Mouse (Mus musculus) thymus, postnatal 4 days (tissue): ENCODE data around the gene Zfp740.
"Not testable (repeated sequence)": the region's sequence is repeated elsewhere in the genome, so short reads cannot be mapped to it uniquely, and the experiment has no call there.

Source experiments
- DNase-seq: peaks from one replicate; pipeline ENCODE4 v3.0.0; 2021

Zfp740 gene

DNA sequence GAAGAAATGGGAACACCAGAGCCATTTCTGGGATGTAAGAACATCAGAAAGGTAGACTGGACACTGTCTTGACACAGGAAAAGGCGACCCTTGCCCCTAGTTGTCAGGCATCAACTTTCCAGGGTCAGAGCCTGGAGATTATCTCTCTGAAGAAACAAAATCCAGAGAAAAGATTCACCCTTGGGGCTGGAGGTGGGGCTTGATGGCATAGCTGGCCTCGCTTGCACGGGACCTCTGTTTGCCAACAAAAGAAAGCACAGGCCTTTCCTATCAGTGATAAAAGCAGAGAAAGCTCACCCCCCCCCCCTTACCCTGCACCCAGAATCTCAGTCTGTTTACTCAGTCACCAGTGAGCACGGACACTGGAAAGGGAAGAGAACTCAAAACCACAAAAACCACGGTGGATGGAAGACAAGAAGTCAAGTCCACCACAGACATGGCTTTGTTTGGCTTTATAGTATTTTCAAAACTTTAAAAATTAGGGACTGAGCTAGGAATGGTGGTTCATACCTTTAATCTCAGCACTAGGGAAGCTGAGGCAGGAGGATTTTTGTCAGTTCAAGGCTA lies 10.1 kb upstream of the Zfp740 start:
- DNase-seq = no peak

DNA sequence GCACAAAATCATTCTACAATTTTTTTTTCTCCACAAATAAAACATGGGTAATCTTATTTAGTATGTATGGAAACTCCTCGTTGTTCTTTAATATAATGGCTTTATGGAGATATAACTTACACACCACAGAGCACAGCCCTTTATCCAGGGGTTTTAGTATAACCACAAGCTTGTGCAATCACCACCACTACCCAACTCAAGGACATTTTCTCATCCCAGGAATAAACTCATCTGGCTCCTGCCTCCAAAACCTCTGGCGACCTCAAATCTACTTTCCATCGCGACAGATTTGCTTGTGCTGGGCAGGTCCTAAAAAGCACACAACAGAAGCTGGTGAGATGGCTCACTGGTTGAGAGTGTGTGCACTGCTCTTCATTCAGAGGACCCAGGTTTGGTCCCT lies 9.4 kb upstream of the Zfp740 start:
- no peak for DNase-seq

DNA sequence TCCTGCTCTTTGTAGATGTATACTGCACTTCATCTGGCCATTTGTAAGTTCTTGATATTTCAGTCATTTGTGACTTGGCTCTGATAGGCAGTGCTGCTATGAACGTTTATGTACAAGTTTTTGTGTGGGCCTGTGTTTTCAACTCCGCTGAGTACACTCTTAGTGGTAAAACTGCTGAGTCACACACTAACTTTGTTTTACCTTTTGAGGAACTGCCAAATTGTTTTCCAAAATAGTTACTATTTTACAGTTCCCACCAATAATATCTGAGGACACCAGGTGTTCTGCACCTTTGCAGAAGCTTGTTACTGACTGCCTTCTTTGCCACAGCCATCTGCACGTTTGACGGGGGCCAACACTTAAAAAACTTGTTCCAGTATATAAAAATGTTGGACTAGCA lies 8.6 kb upstream of the Zfp740 start:
- no peak for DNase-seq

DNA sequence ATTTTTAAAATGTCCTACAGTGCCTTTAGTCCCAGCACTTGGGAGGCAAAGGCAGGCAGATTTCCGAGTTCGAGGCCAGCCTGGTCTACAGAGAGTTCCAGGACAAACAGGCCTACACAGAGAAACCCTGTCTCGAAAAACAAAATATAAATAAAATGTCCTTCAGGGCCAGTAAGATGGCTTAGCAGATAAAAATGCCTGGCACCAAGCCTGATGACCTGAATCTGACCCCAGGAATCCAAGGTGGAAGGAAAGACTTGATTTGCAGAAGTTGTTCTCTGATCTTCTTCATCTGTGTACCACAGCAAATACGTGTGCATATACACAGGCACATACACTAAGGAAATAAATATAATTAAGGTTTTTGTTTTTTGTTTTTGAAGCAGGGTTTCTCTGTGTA lies 7.7 kb upstream of the Zfp740 start:
- DNase-seq = no peak

DNA sequence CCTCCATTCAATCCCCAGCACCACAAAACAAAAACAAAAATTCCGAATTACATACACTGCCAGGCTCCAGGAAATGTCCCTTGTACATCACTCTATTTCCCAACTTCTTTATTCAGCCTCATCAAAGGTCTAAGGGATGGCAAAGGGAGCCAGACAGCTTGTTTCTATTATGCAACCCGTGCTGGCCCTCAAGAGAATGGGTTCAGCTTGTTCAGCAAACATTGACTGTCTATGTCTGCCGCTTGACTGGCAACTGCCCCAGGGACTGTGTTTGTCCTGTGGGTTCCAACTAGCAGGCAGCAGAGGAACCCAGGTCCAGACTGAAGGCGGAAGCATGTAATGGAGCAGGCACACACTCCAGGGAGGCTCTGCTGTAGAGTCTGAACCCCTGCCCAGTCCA lies 4.2 kb upstream of the Zfp740 start:
- DNase-seq = no peak

DNA sequence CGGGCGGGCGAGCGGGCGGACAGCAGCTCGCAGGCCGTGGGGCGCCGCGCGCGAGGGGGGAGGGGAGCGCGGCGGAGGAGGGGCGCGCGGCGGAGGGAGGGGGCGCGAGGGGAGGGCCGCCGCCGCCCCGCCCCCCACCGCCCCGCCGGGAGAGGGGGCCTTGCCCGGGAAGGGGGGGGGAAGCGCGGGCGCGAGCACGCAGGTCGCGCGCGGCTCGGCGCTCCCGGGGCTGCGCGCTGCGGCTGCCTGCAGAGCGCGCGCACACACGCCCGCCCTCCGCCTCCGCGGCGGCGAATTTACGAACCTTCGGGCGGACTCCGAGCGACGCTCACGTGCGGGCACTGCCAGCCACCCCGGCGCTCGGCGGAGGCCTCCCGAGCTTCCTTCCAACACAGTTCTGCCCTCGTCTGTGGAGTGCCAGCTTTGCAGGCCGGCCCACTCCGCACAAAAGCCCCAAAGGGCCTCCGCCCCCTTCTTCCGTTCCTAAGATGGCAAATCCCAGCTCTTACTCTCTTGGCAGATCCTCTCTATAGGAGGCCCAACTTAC lies 859 bp downstream of the Zfp740 start:
- DNase-seq = peak; percentile 83

DNA sequence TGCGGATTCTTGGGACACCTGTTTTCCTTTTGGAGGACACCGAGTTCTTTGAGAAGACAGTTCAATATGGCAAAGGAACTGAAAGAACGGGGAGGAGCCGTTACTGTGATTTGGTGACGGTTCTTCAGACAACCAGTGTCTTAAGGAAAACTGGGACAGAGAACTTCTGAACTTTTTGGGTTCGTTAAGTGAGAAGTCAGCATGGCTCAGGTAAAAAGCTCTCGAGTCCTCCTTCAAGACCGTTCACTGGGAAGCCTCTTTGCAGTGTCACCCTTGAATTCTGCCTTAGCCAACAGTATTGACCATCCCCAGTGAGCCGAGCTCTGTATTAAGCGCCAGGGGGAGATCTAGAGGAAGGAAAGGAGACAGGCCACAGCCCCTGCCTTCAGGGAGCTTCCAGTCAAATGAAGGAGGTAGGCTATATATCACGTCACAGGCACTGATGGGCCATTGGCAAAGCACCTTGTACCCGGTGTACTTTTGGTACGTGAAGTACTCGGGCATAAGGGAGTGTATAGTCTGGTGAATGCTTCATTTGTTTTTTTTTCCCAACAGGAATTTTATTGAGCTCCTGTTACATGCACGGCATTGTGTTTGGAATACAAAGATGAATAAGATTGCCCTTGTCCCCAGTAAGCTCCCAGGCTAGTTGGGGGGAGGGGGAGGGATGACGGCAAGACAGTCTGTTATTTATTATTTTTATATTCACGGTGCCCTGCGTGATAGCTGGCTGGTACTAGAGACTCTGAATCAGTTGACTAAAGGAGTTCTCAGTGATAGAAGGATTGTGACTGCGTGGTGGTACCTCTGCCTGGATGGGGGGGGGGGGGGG lies 1.8 kb downstream of the Zfp740 start, which contains the start of gene Csad:
Gene Csad, minus strand, starts transcription at position 51 of the 832 bp plus-strand sequence.
- no peak for DNase-seq

DNA sequence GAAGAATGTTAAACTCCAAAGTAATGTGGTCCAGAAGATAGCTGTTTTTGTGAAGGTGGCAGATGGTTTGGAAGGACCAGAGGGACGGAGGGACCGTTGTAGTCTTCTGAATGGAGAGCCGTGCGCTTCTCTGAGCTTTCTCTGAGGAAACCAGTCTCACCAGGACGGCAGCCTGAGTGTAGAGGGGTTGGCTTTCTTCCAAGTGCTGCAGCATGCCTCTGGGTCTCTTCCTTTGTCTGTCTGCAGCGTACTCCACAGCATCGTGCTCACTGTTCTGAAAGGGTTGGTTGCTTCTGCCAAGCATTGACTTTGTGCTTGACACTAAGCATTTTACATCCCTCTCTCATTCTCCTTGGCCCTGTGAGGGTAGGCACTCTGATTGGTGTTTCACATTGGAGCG lies 2.7 kb downstream of the Zfp740 start:
- no peak for DNase-seq

DNA sequence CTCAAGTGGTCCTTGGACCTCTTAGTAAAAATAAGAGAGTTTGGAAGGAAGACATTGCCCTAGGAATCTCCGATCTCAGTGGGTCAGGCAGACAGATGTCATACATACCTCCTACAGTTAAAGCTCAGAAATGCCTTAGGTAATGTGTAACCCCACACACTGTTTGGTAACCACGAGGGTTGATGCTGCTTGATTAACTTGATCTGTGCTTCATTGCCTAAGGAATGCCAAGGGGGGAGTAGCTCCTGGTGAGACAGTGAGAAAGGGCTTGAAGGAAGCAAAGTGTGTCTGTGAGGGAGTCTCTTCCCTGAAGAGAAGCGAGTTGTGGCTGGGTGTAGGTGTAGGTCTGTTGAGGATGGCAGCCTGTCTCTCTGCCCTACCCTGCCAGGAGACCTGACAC lies 4.3 kb downstream of the Zfp740 start:
- DNase-seq = no peak

DNA sequence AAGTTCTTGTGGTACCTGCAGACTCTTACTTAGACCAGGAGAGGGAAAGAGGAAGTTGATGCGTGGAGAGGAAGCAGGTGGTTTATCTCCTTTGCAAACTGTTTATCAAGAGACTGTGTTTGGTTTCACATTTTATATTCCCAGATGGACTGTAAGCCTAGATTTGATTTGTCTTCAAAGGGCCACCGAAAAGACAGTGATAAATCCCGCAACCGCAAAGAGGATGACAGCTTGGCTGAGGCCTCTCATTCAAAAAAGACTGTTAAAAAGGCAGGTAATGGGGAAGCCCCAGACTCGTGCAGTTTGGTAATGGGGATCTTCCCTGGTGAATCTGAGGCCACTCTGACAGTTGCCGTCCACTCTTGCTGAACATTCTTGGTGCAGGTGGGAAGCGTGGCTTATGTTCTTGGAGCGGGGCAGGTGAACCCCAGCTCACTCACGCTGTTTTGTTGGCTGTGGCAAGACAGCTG lies 5.1 kb downstream of the Zfp740 start:
- no peak for DNase-seq

DNA sequence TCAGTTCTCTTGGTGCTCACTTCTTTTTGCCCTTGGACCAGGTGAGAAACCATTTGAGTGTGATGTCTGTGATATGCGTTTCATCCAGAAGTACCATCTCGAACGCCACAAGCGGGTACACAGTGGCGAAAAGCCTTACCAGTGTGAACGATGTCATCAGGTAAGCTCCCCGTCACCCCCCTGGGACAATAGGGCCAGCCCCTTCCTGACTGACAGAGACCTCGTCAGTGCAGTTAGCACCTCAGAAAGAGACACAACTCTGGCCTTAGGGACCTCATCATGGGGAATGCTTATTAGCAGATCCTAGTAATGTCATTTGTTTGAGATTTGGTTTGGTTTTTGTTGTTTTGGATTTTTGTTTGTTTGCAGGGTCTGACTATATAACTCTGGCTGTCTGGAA lies 6.1 kb downstream of the Zfp740 start:
- DNase-seq = no peak

DNA sequence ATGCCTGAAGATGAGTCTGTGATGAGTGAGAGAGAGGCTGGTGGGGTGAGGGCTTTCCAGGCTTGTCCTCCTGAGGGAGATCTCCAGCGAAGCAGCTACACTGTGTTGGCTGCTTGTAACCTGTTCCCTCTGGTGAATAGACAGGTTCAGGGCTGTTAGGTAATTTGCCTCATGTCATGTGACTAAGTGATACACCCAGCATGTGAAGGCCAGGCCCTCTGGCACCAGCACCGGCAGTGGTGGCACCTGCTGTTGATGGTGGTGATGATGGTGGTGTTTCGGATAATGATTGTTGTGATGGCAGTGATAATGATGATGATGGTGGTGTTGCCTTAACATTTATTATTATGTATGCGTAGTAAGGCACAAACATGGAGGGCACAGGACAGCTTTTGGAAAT lies 7.8 kb downstream of the Zfp740 start:
- no peak for DNase-seq

DNA sequence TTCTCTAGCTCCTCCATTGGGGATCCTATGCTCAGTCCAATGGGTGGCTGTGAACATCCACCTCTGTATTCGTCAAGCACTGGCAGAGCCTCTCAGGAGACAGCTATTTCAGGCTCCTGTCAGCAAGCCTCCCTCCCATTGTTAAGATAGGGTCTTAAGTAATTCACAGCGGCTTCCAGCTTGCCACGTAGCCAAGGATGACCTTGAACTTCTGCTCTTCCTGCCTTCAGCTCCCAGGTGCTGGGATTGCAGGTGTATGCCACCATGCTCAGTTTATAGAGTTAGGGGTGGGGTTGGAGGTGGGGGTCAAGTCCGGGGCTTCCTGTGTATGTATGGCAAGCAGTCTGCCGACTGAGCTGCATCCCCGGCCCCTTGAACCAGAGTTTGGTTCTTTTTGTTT lies 8.8 kb downstream of the Zfp740 start:
- no peak for DNase-seq

DNA sequence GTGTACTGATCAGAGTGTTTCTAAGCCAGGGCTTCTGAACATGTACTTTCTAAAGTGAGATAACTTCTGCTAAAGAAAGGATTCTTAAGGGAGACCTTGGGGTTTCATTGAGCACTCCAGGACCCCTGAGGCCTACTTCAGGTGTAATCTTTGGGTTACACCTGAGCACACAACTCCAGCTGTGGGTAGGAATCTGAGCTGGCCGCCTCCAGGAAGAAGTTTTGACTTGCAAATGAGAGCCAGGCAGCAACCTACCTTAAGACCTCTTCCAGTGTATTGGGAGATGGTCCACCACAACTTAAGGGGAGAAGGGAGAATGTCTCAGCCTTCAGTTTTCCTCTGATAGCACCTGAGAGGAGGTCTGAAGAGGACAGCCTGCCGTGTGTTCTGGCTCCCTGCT lies 11.1 kb downstream of the Zfp740 start:
- no peak for DNase-seq

DNA sequence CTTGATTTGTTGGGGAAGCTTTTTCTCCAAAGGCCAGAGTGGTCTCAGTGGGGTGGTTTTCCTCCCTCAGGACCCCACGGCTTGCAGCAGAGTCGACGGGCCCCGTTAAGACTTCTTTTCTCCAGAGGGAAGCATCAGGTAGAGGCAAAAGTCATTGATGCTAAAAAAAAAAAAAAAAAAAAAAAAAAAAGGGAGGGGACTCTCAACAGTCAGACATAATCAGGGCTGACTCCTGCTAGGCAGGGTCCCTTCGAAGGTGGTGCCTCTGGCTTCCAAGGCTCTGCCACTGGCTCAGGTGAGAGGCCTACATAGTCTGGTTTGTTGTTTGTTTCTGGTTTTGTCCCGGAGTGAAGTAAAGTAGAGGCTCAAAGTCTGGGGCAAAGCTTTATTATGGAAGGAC lies 12.6 kb downstream of the Zfp740 start:
- no peak for DNase-seq

DNA sequence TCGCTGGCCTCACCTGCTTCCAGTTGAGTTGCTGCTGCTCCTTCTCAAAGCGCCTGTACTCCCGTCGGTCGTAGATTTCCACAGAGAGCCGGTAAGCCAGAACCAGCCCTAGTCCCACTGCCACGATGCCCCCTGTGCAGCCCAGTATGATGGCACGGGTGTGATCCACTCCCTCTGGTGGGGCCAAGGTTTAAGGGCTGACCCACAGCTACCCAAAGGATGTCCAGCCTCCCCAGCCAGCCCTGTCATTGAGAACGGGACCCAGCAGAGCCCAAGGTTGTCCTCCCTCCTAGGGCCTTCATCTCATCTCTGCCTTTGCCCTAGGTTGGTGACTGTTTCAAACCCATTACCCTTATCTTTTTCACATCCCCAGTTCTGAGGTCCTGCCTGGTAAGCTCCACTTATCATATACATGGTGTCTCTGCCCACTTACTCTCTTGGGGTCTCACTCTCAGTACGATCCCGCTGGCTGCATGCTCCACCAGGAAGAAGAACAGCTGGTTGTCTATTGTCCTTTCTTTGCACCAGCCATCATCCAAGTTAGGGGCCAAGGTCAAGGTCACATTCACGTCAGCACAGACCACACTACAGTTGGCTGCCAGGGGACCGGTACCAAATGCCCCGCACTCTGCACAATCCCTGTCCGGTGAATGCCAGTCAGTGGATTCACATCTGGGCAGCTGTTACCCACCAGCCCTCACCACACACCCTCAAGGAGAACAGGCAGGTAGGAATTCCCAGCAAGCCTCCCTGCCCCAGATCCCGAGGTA lies 13.6 kb downstream of the Zfp740 start:
- DNase-seq = no peak

DNA sequence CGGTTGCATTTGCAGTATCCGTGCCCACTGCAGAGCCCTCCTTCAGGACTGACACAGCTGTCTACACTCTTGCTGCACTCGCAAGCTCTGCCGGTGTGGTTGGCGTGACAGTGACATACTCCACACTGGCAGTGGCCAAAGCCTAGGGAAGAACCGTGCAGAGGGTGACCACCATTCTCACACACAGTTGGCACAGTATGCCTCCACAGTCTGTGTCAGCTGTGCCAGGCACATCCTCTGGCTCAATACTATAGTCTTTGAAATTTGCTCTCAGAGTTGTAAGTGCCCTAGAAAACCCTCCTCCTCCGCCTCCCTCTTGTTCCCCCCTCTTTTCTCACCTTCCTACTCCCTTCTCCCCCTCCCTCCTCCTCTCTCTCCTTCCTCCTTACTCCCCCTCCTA lies 14.3 kb downstream of the Zfp740 start:
- DNase-seq = no peak

DNA sequence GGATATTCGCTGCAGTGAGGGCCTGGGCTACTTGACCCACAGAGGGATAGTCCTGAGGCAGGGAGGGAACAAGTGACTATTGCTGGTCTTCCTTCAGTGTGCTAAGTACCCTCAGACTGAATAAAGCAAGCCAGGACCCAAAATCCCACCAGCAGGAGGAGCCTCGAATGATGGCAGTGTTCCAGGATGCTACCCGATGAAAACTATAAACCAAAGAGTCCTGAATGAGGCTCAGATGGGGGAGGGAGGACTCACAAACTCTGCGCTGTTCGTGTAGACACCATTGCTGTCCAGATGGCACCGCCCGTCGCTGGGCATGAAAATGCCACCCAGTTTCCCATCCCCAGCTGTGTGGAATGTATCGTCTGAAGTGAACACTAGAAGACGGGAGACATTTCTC lies 19.3 kb downstream of the Zfp740 start:
- no peak for DNase-seq

DNA sequence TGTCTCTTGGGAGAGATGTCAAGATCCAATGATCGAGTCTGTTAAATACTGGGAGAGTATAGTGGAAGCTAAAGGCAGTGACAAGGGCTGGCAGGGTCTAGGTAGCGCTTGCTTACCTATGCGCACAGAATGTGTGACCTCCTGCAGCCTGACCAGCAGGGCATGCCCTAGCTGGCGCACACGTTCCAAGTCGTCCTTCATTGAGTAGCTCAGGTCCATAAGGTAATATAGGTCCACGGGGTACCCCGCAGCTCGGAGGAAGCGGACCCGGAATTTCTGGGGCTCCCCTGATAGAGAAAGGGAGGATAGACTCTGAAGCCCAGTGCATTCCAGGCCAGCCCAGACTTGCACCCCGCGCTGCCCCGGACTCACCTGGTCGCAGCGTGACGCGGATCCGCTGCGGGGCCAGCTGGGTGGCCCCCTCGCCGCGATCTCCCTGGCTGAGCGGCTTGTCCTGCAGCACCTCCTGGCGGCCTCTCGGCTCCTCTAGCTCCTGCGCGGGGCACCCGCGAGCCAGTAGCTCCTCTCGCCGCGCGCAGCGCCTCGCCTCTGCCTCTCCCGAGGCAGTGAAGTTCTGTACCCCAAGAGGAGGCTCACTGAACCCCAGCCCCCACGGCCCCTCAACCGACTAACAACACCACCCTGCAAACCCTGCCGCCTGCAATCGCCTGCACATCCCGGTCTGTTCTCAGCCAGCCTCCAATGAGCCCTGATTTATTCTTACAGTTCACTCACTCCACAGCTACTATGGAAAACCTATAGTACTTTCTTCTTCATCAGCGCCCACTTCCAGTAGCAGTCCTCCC lies 21.3 kb downstream of the Zfp740 start:
- peak; percentile 95 for DNase-seq

DNA sequence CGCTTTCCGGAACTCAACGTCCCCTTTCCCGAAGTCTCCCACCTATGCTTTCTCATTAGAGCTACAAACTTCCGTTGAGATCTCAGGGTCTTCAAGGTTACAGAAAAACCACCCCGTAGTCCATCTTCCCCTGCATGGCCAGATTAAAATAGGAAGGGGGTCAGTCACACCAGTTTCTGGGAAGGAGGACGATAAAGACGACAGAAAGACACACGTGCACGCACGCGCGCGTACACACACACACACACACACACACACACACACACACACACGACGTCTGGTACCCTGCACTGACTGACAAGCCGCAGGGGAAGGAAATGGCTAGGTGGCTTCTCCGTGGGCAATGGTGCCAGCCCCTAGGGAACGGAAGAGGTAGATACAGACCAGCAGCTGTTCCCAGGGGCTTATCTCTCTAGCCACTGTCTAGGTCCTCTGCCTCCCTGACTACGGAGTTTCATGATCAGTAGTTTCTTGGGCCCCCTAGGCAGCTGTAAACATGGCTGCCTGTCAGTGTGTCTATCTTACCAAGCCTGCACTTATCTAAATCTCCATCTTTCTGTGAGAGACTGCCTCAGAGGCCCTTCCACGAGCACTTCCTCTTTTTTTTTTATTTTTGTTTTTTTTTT lies 22.1 kb downstream of the Zfp740 start:
- DNase-seq = peak; percentile 76

DNA sequence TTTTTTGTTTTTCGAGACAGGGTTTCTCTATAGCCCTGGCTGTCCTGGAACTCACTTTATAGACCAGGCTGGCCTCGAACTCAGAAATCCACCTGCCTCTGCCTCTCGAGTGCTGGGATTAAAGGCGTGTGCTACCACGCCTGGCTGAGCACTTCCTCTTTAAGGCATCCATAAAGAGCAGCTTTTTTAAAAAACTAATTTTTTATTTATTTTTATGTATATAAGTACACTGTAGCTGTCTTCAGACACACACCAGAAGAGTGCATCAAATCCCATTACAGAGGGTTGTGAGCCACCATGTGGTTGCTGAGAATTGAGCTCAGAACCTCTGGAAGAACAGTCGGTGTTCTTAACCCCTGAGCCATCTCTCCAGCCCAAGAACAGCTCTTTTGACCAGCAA lies 22.6 kb downstream of the Zfp740 start:
- DNase-seq = not testable (repeated sequence)
